Mouse (Mus musculus) lung, postnatal 10 days (tissue): ENCODE results near the gene Ccdc125.

ENCODE experiments used
- DNase-seq: peaks from one replicate; pipeline ENCODE4 v3.0.0; 2021

Ccdc125 gene

DNA sequence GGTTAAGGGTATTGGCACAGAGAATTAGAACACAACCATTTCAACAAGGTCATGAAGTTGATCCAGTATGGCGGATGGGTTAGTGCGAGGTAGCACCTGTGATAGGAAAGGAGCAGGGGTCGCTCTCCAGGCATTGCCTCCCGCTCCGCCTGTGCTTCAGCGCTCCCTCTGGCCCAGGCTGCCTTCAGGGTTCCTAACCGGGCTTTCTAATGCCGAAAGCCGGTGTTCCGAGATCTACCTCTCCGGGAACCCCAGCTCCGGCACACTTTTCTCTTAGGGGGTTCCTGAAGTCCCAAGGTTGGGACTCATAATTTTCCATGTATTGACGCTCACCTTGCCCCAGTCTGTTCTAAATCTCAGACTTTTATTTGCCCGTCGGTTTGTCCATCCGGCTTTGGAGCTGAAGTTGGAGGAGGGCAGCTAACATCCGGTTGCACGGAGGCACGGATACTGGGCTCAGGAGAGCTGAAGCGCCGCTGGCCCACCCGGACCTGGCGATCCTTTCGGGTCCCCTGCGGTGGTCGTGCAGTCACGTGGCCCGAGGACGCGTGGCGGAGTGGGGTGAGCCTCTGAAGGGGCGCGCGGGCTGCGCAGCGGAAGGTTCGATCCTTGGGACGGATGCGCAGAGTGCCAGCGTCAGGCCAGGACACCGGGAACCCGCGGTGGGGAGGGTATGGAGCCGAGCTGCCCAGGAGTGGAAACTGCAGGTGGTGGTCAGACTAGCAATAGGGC lies at the start of gene Ccdc125:
Gene Ccdc125 (plus strand): TSS at position 427 of the 732 bp plus-strand sequence.
- peak; percentile 32 for DNase-seq

DNA sequence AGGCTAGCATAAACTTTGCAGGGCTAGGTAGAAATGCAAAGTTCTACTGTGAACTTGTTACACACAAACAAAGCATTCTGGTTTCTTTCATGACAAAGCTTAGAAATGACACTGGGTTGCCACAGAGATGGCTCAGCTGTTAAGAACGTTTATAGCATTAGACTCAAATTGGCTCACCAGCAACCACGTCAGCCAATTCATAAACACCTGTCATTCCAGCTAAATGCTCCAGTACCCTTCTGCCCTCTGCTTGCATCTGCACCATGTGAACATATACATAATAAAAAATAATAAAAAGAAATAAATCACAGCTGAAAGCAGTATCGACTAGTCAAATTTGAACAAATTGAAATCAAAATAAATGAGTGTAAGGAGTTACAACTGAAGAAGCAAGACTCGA lies 47.3 kb upstream of the Ccdc125 start:
- DNase-seq: no peak

- no peak for DNase-seq
These were observed 35.3 kb upstream of the Ccdc125 start for GRCm38 (mm10) chr13:100634106-100634691.

DNA sequence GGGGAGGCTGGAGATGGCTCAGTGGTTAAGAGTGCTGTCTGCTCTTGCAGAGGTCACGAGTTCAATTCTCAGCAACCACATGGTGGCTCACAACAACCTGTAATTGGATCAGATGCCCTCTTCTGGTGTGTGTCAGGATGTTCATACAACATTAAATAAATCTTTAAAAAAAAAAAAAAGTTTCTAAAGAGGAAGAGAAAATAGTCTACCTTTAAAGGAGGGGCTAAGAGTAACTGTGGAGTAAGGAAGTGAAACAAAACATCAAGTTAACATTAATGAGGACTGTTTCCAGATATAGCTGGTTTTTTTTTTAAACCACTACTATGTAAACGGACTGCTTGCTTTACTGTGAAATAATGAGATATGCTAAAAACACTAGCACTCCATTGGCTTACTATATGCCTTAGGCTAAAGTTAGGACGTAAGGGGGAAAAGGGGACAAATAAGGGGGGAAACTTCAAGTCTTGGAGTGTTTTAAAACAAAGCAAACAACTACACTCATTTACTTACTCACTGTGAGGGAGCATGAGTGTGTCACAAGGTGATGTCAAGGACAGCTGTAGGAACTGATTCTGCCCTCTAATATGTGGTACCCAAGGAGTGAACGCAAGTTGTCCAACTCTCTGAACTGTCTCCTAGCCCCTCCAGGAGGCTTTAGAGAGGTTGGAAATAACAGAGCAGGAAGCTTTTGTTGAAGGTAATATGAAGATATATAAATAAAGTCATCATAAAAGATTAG lies 26.9 kb upstream of the Ccdc125 start:
- DNase-seq: no peak

DNA sequence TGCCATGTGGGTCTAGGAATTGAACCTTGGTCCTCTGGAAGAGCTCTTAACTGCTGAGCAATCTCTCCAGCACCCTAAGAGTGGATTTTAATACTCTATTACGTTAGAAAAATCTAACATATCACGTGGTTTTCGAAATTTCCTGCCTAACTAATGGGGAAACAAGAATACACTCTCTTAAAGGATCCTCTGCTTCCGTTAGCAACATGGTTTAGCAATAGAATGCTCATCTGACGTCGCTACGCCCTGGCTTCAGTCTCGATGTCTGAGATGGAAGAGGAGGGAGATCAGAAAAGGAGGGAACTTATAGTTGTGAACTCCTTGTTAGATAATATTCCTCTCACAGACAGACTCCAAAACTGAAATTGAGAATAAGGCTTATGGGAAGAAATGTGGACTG lies 21.3 kb upstream of the Ccdc125 start:
- DNase-seq: no peak

DNA sequence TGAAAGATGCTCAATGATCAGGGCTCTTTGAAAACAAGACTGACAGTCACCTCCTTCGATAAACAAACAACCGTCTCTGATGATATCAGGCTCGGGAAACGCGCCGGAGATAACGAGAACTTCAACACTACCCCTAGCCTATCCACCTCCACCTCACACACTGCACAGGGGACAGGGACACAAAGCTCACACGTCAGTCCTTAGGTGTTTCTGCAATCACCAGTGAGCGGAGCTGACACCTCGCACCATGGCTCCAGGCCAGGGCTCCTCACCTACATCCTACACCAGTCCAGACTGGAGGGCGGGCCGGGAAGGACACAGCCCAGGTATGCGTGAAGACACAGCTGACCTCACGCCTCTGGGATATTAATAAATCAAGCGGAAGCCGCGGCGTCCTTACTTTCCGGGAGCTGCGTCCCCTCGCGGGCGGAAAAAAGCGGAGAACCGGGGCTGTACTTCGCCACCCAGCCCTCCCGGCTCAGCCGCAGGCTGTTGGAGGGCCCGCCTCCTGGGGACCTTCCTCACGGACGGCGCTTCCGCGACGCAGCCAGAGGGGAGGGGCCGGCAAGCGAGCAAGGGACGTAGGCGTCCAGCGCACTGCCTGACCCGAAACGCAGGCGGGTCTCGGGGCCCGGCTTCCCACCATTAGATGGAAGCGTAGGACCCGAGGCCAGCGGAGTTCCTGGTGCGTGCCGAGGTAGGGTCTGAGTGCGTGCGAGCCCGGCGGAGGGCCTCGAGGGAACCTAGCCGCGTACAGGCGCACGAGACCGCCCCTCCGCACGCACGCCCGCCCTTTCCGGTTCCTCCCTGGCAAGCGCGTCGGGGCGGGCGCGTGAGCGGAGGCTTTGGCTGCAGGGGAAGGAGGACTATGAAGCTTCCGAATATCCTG lies 18.7 kb upstream of the Ccdc125 start, which contains the start of the genes Ak6 and Rad17:
Gene Ak6 (plus strand): TSS at position 430 of the 889 bp plus-strand sequence.
Gene Rad17 (minus strand): TSS at position 502 of the 889 bp plus-strand sequence.
- peak; percentile 96 for DNase-seq

- no peak for DNase-seq
These were observed 17.9 kb upstream of the Ccdc125 start, which contains the start of gene Taf9 for GRCm38 (mm10) chr13:100651439-100652186. TSS of gene Taf9 (plus strand) at chr13:100651579.

- no peak for DNase-seq
These were observed 11.4 kb upstream of the Ccdc125 start for GRCm38 (mm10) chr13:100658091-100658490.

GRCm38 (mm10) chr13:100659864-100660456 lies 9.6 kb upstream of the Ccdc125 start:
- peak; percentile 72 for DNase-seq

- no peak for DNase-seq
These were observed 744 bp downstream of the Ccdc125 start for GRCm38 (mm10) chr13:100670181-100670741.

GRCm38 (mm10) chr13:100675936-100676635 lies 6.6 kb downstream of the Ccdc125 start:
- DNase-seq: no peak

DNA sequence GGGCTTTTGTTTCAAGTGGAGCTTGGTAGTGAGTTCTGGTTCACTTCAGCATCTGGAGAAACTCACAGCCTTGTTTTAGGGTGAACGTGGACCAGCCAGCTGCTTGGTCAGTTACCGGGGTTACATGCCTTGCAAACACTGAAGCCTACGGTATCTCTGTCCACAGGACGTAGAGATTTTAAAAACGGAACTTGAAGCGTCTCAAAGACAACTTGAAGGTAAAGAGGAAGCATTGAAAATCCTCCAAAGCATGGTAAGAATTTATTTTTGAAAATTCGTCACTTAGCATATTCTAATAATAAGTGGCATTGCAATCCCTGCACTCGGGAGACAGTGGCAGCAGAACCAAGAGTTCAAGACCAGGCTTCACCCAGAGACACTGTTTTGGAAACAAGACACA lies 12.1 kb downstream of the Ccdc125 start:
- no peak for DNase-seq

DNA sequence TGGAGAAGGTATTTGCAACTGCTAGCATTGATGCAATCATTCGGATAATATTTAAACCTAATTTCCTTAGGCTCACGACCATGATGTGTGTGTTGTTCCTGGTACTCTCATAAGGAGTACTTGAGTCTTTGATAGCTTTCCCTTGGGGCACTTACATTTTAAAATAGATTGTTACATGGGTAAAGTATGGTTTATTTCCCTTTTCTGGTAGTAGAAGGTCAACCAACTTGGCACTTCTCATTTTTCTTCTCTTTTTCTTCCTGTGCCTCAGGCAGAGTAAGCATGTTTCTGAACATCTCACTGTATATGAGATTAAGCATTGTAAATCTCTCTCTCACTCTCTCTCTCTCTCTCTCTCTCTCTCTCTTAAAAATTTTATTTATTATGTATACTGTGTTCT lies 13.3 kb downstream of the Ccdc125 start:
- DNase-seq: no peak

DNA sequence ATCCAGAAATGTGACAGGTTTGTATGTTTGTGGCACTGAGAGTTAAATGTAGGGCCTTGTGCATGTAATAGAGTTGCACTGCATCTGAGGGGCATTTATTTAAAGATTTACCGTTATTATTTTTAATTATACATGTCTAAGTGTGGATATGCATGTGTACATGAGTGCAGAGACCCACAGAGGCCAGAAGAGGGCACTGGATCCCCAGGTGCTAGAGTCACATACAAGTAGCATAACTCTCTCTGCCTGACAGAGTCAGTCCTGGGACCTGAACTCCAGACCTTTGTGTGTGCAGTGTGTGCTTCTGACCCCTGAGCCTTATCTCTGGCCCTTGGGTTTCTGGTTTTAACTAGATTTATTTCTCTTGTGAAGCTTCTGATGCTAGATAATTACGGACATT lies 14.8 kb downstream of the Ccdc125 start:
- no peak for DNase-seq

DNA sequence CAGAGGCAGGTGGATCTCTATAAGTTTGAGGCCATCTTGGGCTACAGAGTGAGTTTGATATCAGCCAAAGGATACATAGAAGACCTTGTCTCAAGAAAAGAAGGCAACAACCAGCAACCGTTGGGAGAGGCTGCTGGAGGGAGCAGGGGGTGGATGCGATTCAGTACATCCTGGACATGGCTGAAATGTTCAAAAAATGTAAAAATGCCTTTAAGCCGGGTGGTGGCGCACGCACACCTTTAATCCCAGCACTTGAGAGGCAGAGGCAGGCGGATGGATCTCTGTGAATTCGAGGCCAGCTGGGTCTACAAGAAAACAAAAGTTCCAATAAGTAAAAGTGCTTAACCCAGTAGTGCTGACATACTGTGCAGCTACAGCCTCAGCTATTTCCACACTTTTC lies 18.0 kb downstream of the Ccdc125 start:
- DNase-seq: no peak

DNA sequence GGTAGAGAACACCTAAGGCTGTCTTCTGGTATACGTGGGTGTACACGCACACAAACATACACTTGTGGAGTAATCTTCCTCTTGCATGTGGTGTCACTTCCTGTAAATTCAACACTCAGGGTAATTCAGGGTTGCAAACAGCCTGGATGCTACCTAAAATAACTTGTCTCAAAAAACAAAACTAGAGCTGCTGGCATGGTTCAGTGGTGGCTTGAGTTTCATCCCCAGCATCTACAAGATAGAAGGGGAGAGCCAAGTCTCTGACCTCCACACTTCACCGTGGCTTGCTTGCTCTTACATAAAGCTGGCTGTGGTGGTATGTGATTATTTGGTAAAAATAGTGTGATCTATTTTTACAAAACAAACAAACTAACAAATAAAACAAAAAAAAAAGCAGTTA lies 28.0 kb downstream of the Ccdc125 start:
- no peak for DNase-seq

DNA sequence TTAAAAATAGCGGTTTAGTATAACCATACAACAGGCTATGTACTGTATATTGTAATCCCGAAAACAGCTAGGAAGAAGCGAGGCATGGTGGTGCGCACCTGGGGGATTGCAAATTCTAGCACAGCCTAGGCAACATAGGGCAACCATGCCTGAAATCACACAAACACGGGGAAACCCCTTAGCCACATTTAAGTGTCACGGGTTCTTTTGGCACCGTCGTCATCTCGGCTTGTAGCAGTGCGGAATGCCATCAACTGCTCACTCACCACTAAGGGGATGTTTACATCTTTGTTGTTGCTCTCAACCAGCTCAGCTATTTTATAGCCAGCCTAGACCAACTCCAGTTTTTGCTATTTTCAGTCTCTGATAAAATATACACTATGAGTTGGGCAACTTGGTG lies 29.3 kb downstream of the Ccdc125 start:
- no peak for DNase-seq

GRCm38 (mm10) chr13:100703468-100703867 lies 34.0 kb downstream of the Ccdc125 start:
- DNase-seq: no peak

DNA sequence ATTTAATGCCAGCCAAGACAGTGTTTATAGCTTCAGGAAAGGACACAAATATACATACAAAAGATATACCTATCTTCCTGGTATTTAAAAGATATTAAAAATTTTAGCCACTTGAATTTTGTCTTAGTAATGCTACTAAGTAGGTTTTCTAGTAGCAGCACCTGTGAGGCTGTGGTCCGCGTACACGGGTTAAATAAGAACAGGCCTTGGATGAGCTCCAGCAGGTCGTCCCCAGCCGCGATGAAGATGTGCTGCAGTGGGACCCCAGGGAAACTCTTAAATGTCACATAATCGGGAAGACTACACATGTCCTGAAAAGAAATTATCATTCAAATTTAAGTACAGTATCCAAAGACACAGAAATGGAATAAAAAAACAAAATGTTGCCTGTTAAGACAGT lies 36.7 kb downstream of the Ccdc125 start:
- DNase-seq: no peak

- no peak for DNase-seq
These were observed 46.0 kb downstream of the Ccdc125 start for GRCm38 (mm10) chr13:100715467-100715866.

DNA sequence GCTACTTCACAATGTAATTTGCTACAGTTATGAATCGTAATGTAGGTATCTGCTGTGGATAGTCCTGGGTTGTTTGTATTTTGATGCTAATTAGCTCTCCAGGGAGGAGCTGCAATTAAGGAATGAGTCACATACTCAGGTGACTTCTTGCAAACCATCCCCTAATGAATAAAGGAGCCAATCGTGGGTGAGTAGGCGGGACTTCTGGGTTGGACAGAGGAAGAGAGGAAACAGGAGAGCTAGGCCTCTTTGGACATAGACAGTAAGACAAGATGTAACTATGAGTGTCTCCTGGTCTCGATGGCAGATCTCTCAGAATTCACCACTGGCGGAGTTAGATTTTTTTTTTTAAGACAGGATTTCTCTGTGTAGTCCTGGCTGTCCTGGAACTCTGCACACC lies 52.1 kb downstream of the Ccdc125 start:
- DNase-seq: no peak
